Mouse (Mus musculus): ENCODE measurements at regions not wholly inside any gene's neighbourhood (a gene's known extent, or its start where the extent isn't known, plus 50 kb on each side); places are given as distances from the start of the nearest gene placed in this dataset.
A peak's percentile ranks its signal among the peaks of the same experiment; 100 is the strongest.

- no peak for DNase-seq (ENCODE audit: low spot score)
- Histone ChIP-seq H3K4me1 (replicated peaks; ENCODE audit: control insufficient read depth, insufficient read depth, low read length) (no peaks in the 10 kb centered on the region), H3K27ac (ENCODE audit: low read depth, low read length) (no peak overlapping the region), H3K4me3 (ENCODE audit: low read depth, low read length) (no peak overlapping the region), H3K9me3 (ENCODE audit: control insufficient read depth, low read length) (no peaks in the 10 kb centered on the region), H3K36me3 (ENCODE audit: control insufficient read depth, insufficient read depth, low read length) (no peaks in the 10 kb centered on the region), H3K27me3 (ENCODE audit: control insufficient read depth, insufficient read depth, low read length) (peaks cover 2% of the 10 kb centered on the region; the same call in 1 of the 2 replicates), H3K9ac (ENCODE audit: low read depth, low read length) (no peak overlapping the region), H3K4me2 (replicated peaks; ENCODE audit: low read depth, low read length) (no peak overlapping the region)
- no peak for ATAC-seq (ENCODE audit: low FRiP score)
- WGBS = 30% methylated on average over 3 of the region's 3 CpGs
These were observed 81.8 kb upstream of the Jun start for GRCm38 (mm10) chr4:95133815-95134214.

GRCm38 (mm10) chr4:95134611-95135010 is 82.6 kb upstream of the Jun start:
- 15% methylated on average over 5 of the region's 5 CpGs for WGBS
- H3K9ac ChIP-seq (ENCODE audit: low read depth, low read length) = no peak overlapping the region
- no peaks in the 10 kb centered on the region for H3K4me1 ChIP-seq (replicated peaks; ENCODE audit: control insufficient read depth, insufficient read depth, low read length)
- DNase-seq (ENCODE audit: low spot score) (no peak), ATAC-seq (ENCODE audit: low FRiP score) (no peak)
- H3K4me2 ChIP-seq (replicated peaks; ENCODE audit: low read depth, low read length) = no peak overlapping the region
- no peaks in the 10 kb centered on the region for H3K9me3 ChIP-seq (ENCODE audit: control insufficient read depth, low read length)
- H3K27me3 ChIP-seq (ENCODE audit: control insufficient read depth, insufficient read depth, low read length) = peaks cover 2% of the 10 kb centered on the region; the same call in 1 of the 2 replicates
- no peak overlapping the region for H3K27ac ChIP-seq (ENCODE audit: low read depth, low read length)
- H3K36me3 ChIP-seq (ENCODE audit: control insufficient read depth, insufficient read depth, low read length) = no peaks in the 10 kb centered on the region
- H3K4me3 ChIP-seq (ENCODE audit: low read depth, low read length) = no peak overlapping the region

- H3K4me2 ChIP-seq (replicated peaks; ENCODE audit: low read depth, low read length) = no peak overlapping the region
- no peaks in the 10 kb centered on the region for H3K4me1 ChIP-seq (replicated peaks; ENCODE audit: control insufficient read depth, insufficient read depth, low read length)
- ATAC-seq (ENCODE audit: low FRiP score) (peak; percentile 83), DNase-seq (ENCODE audit: low spot score) (peak; percentile 39)
- no peaks in the 10 kb centered on the region for H3K36me3 ChIP-seq (ENCODE audit: control insufficient read depth, insufficient read depth, low read length)
- no peak overlapping the region for H3K9ac ChIP-seq (ENCODE audit: low read depth, low read length)
- peaks cover 2% of the 10 kb centered on the region; the same call in 1 of the 2 replicates for H3K27me3 ChIP-seq (ENCODE audit: control insufficient read depth, insufficient read depth, low read length)
- H3K9me3 ChIP-seq (ENCODE audit: control insufficient read depth, low read length) = no peaks in the 10 kb centered on the region
- H3K4me3 ChIP-seq (ENCODE audit: low read depth, low read length) = no peak overlapping the region
- H3K27ac ChIP-seq (ENCODE audit: low read depth, low read length) = no peak overlapping the region
- WGBS = 43% methylated on average over 12 of the region's 12 CpGs
These were observed 85.6 kb upstream of the Jun start for GRCm38 (mm10) chr4:95137413-95138143.

- Histone ChIP-seq H3K4me1 (replicated peaks; ENCODE audit: control insufficient read depth, insufficient read depth, low read length) (no peaks in the 10 kb centered on the region), H3K9me3 (ENCODE audit: control insufficient read depth, low read length) (no peaks in the 10 kb centered on the region), H3K9ac (ENCODE audit: low read depth, low read length) (no peak overlapping the region), H3K27me3 (ENCODE audit: control insufficient read depth, insufficient read depth, low read length) (peaks cover 2% of the 10 kb centered on the region; the same call in 1 of the 2 replicates), H3K27ac (ENCODE audit: low read depth, low read length) (no peak overlapping the region), H3K4me3 (ENCODE audit: low read depth, low read length) (no peak overlapping the region), H3K36me3 (ENCODE audit: control insufficient read depth, insufficient read depth, low read length) (no peaks in the 10 kb centered on the region), H3K4me2 (replicated peaks; ENCODE audit: low read depth, low read length) (no peak overlapping the region)
- DNase-seq (ENCODE audit: low spot score) (no peak), ATAC-seq (ENCODE audit: low FRiP score) (no peak)
- WGBS = 74% methylated on average over 2 of the region's 2 CpGs
These were observed 86.7 kb upstream of the Jun start for GRCm38 (mm10) chr4:95138676-95139075.

GRCm38 (mm10) chr4:95141253-95141652 is 89.2 kb upstream of the Jun start:
- H3K9ac ChIP-seq (ENCODE audit: low read depth, low read length) = no peak overlapping the region
- 88% methylated on average over 2 of the region's 2 CpGs for WGBS
- DNase-seq (ENCODE audit: low spot score) (no peak), ATAC-seq (ENCODE audit: low FRiP score) (no peak)
- H3K9me3 ChIP-seq (ENCODE audit: control insufficient read depth, low read length) = no peaks in the 10 kb centered on the region
- H3K4me3 ChIP-seq (ENCODE audit: low read depth, low read length) = no peak overlapping the region
- no peak overlapping the region for H3K27ac ChIP-seq (ENCODE audit: low read depth, low read length)
- no peaks in the 10 kb centered on the region for H3K4me1 ChIP-seq (replicated peaks; ENCODE audit: control insufficient read depth, insufficient read depth, low read length)
- peaks cover 2% of the 10 kb centered on the region; the same call in 1 of the 2 replicates for H3K27me3 ChIP-seq (ENCODE audit: control insufficient read depth, insufficient read depth, low read length)
- no peaks in the 10 kb centered on the region for H3K36me3 ChIP-seq (ENCODE audit: control insufficient read depth, insufficient read depth, low read length)
- H3K4me2 ChIP-seq (replicated peaks; ENCODE audit: low read depth, low read length) = no peak overlapping the region

- Histone ChIP-seq H3K9ac (ENCODE audit: low read depth, low read length) (no peak overlapping the region), H3K27me3 (ENCODE audit: control insufficient read depth, insufficient read depth, low read length) (no peaks in the 10 kb centered on the region), H3K36me3 (ENCODE audit: control insufficient read depth, insufficient read depth, low read length) (no peaks in the 10 kb centered on the region), H3K9me3 (ENCODE audit: control insufficient read depth, low read length) (no peaks in the 10 kb centered on the region), H3K27ac (ENCODE audit: low read depth, low read length) (no peak overlapping the region), H3K4me2 (replicated peaks; ENCODE audit: low read depth, low read length) (no peak overlapping the region), H3K4me1 (replicated peaks; ENCODE audit: control insufficient read depth, insufficient read depth, low read length) (no peaks in the 10 kb centered on the region), H3K4me3 (ENCODE audit: low read depth, low read length) (no peak overlapping the region)
- no peak for DNase-seq (ENCODE audit: low spot score)
- no peak for ATAC-seq (ENCODE audit: low FRiP score)
- WGBS = 84% methylated on average over 4 of the region's 4 CpGs
These were observed 91.1 kb upstream of the Jun start for GRCm38 (mm10) chr4:95143130-95143529.

GRCm38 (mm10) chr4:95143668-95144067 is 91.6 kb upstream of the Jun start:
- no peaks in the 10 kb centered on the region for H3K36me3 ChIP-seq (ENCODE audit: control insufficient read depth, insufficient read depth, low read length)
- no peak overlapping the region for H3K4me2 ChIP-seq (replicated peaks; ENCODE audit: low read depth, low read length)
- H3K27ac ChIP-seq (ENCODE audit: low read depth, low read length) = no peak overlapping the region
- no peaks in the 10 kb centered on the region for H3K9me3 ChIP-seq (ENCODE audit: control insufficient read depth, low read length)
- ATAC-seq (ENCODE audit: low FRiP score) = no peak
- WGBS = 91% methylated on average over 5 of the region's 5 CpGs
- no peak overlapping the region for H3K4me3 ChIP-seq (ENCODE audit: low read depth, low read length)
- no peaks in the 10 kb centered on the region for H3K27me3 ChIP-seq (ENCODE audit: control insufficient read depth, insufficient read depth, low read length)
- DNase-seq (ENCODE audit: low spot score) = no peak
- H3K9ac ChIP-seq (ENCODE audit: low read depth, low read length) = no peak overlapping the region
- H3K4me1 ChIP-seq (replicated peaks; ENCODE audit: control insufficient read depth, insufficient read depth, low read length) = no peaks in the 10 kb centered on the region

GRCm38 (mm10) chr4:95144440-95144839 is 92.4 kb upstream of the Jun start:
- Histone ChIP-seq H3K4me2 (replicated peaks; ENCODE audit: low read depth, low read length) (no peak overlapping the region), H3K9ac (ENCODE audit: low read depth, low read length) (no peak overlapping the region), H3K9me3 (ENCODE audit: control insufficient read depth, low read length) (no peaks in the 10 kb centered on the region), H3K4me3 (ENCODE audit: low read depth, low read length) (no peak overlapping the region), H3K27me3 (ENCODE audit: control insufficient read depth, insufficient read depth, low read length) (no peaks in the 10 kb centered on the region), H3K4me1 (replicated peaks; ENCODE audit: control insufficient read depth, insufficient read depth, low read length) (no peaks in the 10 kb centered on the region), H3K36me3 (ENCODE audit: control insufficient read depth, insufficient read depth, low read length) (no peaks in the 10 kb centered on the region), H3K27ac (ENCODE audit: low read depth, low read length) (no peak overlapping the region)
- DNase-seq (ENCODE audit: low spot score) (no peak), ATAC-seq (ENCODE audit: low FRiP score) (no peak)

- no peak for DNase-seq (ENCODE audit: low spot score)
- Histone ChIP-seq H3K4me1 (replicated peaks; ENCODE audit: control insufficient read depth, insufficient read depth, low read length) (no peaks in the 10 kb centered on the region), H3K9me3 (ENCODE audit: control insufficient read depth, low read length) (no peaks in the 10 kb centered on the region), H3K36me3 (ENCODE audit: control insufficient read depth, insufficient read depth, low read length) (no peaks in the 10 kb centered on the region), H3K4me2 (replicated peaks; ENCODE audit: low read depth, low read length) (no peak overlapping the region), H3K27ac (ENCODE audit: low read depth, low read length) (no peak overlapping the region), H3K4me3 (ENCODE audit: low read depth, low read length) (no peak overlapping the region), H3K9ac (ENCODE audit: low read depth, low read length) (no peak overlapping the region), H3K27me3 (ENCODE audit: control insufficient read depth, insufficient read depth, low read length) (no peaks in the 10 kb centered on the region)
- 88% methylated on average over 5 of the region's 5 CpGs for WGBS
- no peak for ATAC-seq (ENCODE audit: low FRiP score)
These were observed 94.2 kb upstream of the Jun start for GRCm38 (mm10) chr4:95146268-95146667.
